Comparison of ENCODE assay signal across 24 mouse cellular contexts in the genomic region with DNA sequence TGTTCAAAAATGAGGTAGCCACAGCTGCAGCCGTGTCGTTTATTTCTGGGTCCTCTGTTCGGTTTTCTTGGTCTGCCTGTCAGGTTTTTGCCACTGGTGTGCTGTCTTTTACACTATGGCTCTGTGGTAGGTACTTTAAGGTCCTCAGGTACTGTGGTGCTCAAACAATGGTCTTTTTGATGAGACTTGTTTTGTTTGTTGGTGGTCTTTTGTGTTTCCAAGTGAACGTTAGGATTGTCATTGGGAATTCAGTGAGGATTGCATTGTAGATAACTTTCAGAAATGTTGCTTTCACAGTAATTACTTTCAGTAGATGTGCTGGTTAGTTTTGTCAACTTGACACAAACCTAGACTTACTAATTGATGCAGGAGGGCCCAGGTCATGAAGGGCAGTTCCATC. TPM values are rescaled to one million over a fixed set of nuclear protein-coding genes. Genes with fewer than 3 reads are reported as not detected.
DNase-seq lines count a peak whose midpoint lies in the region; ATAC-seq and TF ChIP-seq lines count a peak whose summit lies in the region.
"Had no signal": no experiment of that assay in that cellular context is flagged by ENCODE, and none has a peak within 500 bp of the region (broad histone marks: within the 10 kb centered on the region; RNA-seq: fewer than 3 reads in every experiment).

No protein-coding gene starts in this region.

- no peaks in the 10 kb centered on the region for H3K9me3 ChIP-seq in ES-E14 (ENCODE audit: control insufficient read depth, insufficient read depth, low read depth, low read length)
- H3K9me3 ChIP-seq: G1E had no signal

- no peak overlapping the region for H3K9ac ChIP-seq in ES-E14 (ENCODE audit: insufficient read depth, low read depth, low read length, poor library complexity, severe bottlenecking)

- peaks cover 13% of the 10 kb centered on the region for H3K36me3 ChIP-seq in ES-E14 (ENCODE audit: control insufficient read depth, insufficient read depth, low read length, poor library complexity, severe bottlenecking)

- in situ Hi-C loops in ES-E14 (cut with MboI; ENCODE audit: low sequenced_read_pairs in 2 of 2, unreplicated experiment in 2 of 2), result no loop called here

- DNase-seq in ES-E14 (ENCODE audit: low read depth, low spot score) (peak; percentile 25), R1 (ENCODE audit: low read depth, low spot score) (peak; percentile 37), ZHBTc4 (ENCODE audit: low read depth, low spot score) (peak; percentile 33)
- no peak for DNase-seq in cerebellum, postnatal 4 days (ENCODE audit: low spot score in 2 of 2)
- DNase-seq in adrenal gland, adult 18-20 months (ENCODE audit: low spot score in 2 of 2), result no peak
- DNase-seq: adrenal gland, adult 2 months; adrenal gland, adult 8-10 months; adrenal gland, postnatal 10 days; adrenal gland, postnatal 14 days; adrenal gland, postnatal 25 days; adrenal gland, postnatal 36 days; B cell, adult 2 months; cerebellum, adult 11 months; cerebellum, adult 11-12 months; cerebellum, adult 18-20 months; cerebellum, adult 2 months; cerebellum, adult 8-10 months; cerebellum, adult 9-10 months; cerebellum, adult 9-11 months had no signal

- no peak overlapping the region for H3K27ac ChIP-seq in ES-E14 (ENCODE audit: insufficient read depth, low read depth, low read length, poor library complexity, severe bottlenecking)

- no peak for ATAC-seq in megakaryocyte-erythroid progenitor cell, adult 5-6 weeks (replicated peaks; ENCODE audit: low FRiP score, low TSS enrichment, poor library complexity, severe bottlenecking)
- ATAC-seq: activated CD4-positive, CD25-positive, alpha-beta regulatory T cell, adult 4 months; CD4-positive, CD25-positive, alpha-beta regulatory T cell, adult 4 months; Patski had no signal

- no peak overlapping the region for H3K4me3 ChIP-seq in ES-E14 (ENCODE audit: insufficient read depth in 1 of 2, low read depth in 1 of 2, low read length in 2 of 2, poor library complexity in 1 of 2, severe bottlenecking in 1 of 2)

- peaks cover 0 to 6% of the 10 kb centered on the region in 2 experiments; a peak in 2 of 4 replicates for H3K4me1 ChIP-seq in ES-E14 (ENCODE audit: control insufficient read depth in 2 of 2, insufficient read depth in 2 of 2, low read length in 2 of 2, poor library complexity in 1 of 2)

TF ChIP-seq in ES-E14, 5 proteins besides CTCF, POLR2A, EP300 and RAD21:
- TF ChIP-seq ZNF384 (IDR thresholded peaks at IDR 0.05; ENCODE audit: low read depth, low read length), result no peak
- no peak for TF ChIP-seq CHD2 (IDR thresholded peaks at IDR 0.05; ENCODE audit: low read depth, low read length)
- no peak for TF ChIP-seq MAFK (IDR thresholded peaks at IDR 0.05; ENCODE audit: insufficient read depth, low read depth, low read length)
- TF ChIP-seq ZC3H11A (IDR thresholded peaks at IDR 0.05; ENCODE audit: borderline replicate concordance, low read depth, low read length), result no peak
- no peak for TF ChIP-seq HCFC1 (IDR thresholded peaks at IDR 0.05; ENCODE audit: borderline replicate concordance, insufficient read depth, low read length)

RNA-seq across cellular contexts. Expression of a gene that starts 4.6 kb away (rescaled TPM):
- 75.4 and 79.1 TPM in 2 replicates for total RNA-seq in ES-E14 (2012; rRNA removed)
- 76.9 and 107 TPM in 2 replicates for total RNA-seq in megakaryocyte-erythroid progenitor cell, adult 5-6 weeks (2014; fragmentation: Nextera tagmentation)
- 38.5 and 58.0 TPM in 2 replicates for total RNA-seq in megakaryocyte-erythroid progenitor cell, adult 5-6 weeks (2017)
- 10 to 100 TPM; 68.8 to 70.2 TPM for total RNA-seq in adrenal gland, adult 18-20 months (2021)

RNA-seq across cellular contexts. Expression of a gene that starts 4.6 kb away (rescaled TPM):
- 25.0 and 32.1 TPM in 2 replicates for total RNA-seq in ES-E14 (2012; rRNA removed)
- total RNA-seq in megakaryocyte-erythroid progenitor cell, adult 5-6 weeks (2014; fragmentation: Nextera tagmentation), result 49.2 and 59.4 TPM in 2 replicates
- total RNA-seq in megakaryocyte-erythroid progenitor cell, adult 5-6 weeks (2017), result 67.9 and 69.6 TPM in 2 replicates
- total RNA-seq in adrenal gland, adult 18-20 months (2021), result 10 to 100 TPM; 35.6 to 46.0 TPM

Comparison
In these comparisons a context has a peak if more than half of its experiments do, and no peak if none do; other contexts are left out.
1. DNase-seq: peak in ES-E14 (single experiment), R1 (single experiment) and ZHBTc4 (single experiment); none in cerebellum, postnatal 4 days (0 of 2) and adrenal gland, adult 18-20 months (0 of 2).